Mouse (Mus musculus) gastrocnemius, postnatal 10 days (tissue): ENCODE measurements around the gene Atf6b. TPM values are rescaled to one million over a fixed set of nuclear protein-coding genes. Genes with fewer than 3 reads are reported as not detected.

Source experiments
- DNase-seq: peaks from one replicate; pipeline ENCODE4 v3.0.0; 2021; ENCODE audit warnings: mixed read lengths
- total RNA-seq, 2 experiments: library from RNA; stranded (reverse); gene quantifications; 2 replicates each; pipeline ENCODE4 v1.2.3; 2021

Gene Atf6b
- total RNA-seq, 2 experiments from 2014 or later = 12.7 to 14.4 TPM

DNA sequence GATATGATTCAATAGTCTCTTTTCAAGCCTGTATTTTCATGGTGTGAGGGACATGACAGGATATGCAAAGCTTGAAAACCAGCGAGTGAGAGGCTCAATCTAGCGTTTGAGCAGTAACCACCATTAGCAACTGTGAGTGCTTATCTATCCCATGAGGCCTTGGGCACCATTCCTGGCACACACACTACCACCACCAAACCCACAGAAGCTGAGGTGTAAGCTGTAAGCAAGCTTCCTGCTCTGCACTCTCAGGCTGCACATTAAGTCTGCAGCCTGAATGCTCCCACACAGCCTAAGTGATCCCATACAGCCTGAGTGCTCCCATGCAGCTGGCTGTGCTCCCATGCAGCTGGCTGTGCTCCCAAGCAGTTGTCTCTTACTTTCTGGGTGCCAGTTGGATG lies 53.7 kb downstream of the Atf6b start:
- no peak for DNase-seq

Other genes with a start within 250 kb of the Atf6b start
- under 1 TPM; 0.36 to 0.42 TPM for gene BC051142, start 248.3 kb upstream of the Atf6b start, total RNA-seq
- not detected for gene Btnl4, start 169.8 kb upstream of the Atf6b start, total RNA-seq
- gene Btnl6, start 129.8 kb upstream of the Atf6b start, total RNA-seq = not detected
- gene Notch4, start 82.9 kb upstream of the Atf6b start, total RNA-seq = 10 to 100 TPM; 14.4 to 22.2 TPM
- gene Gpsm3, start 57.3 kb upstream of the Atf6b start, total RNA-seq = 1 to 10 TPM; 3.2 to 5.0 TPM
- 10 to 100 TPM; 24.2 to 30.9 TPM for gene Pbx2, start 55.9 kb upstream of the Atf6b start, total RNA-seq
- 1 to 10 TPM; 1.1 to 1.4 TPM for gene Ager, start 49.3 kb upstream of the Atf6b start, total RNA-seq
- 10 to 100 TPM; 19.8 to 21.8 TPM for gene Rnf5, start 43.5 kb upstream of the Atf6b start, total RNA-seq
- 10 to 100 TPM; 38.0 to 39.4 TPM for gene Agpat1, start 42.9 kb upstream of the Atf6b start, total RNA-seq
- 10 to 100 TPM; 13.8 to 15.2 TPM for gene Egfl8, start 31.2 kb upstream of the Atf6b start, total RNA-seq
- 10 to 100 TPM; 32.6 to 33.7 TPM for gene Ppt2, start 18.6 kb upstream of the Atf6b start, total RNA-seq
- under 1 TPM; 0.61 to 0.63 TPM for gene Prrt1, start 17.6 kb upstream of the Atf6b start, total RNA-seq
- gene Fkbpl, start 2.4 kb upstream of the Atf6b start, total RNA-seq = 1 to 10 TPM; 4.5 to 4.7 TPM
- 100 to 1,000 TPM in 1 of 2 experiments, 10 to 100 TPM in 1; 90.2 to 123 TPM for gene Tnxb, start 23.4 kb downstream of the Atf6b start, total RNA-seq
- gene C4b, start 96.7 kb downstream of the Atf6b start, total RNA-seq = 1 to 10 TPM; 2.0 to 3.3 TPM
- under 1 TPM; 0.31 to 0.36 TPM for gene Cyp21a1, start 157.4 kb downstream of the Atf6b start, total RNA-seq
- gene Stk19, start 189.8 kb downstream of the Atf6b start, total RNA-seq = 1 to 10 TPM; 8.9 to 9.0 TPM
- gene Dxo, start 189.9 kb downstream of the Atf6b start, total RNA-seq = 10 to 100 TPM; 12.3 to 15.3 TPM
- gene Skiv2l, start 203.1 kb downstream of the Atf6b start, total RNA-seq = 10 to 100 TPM; 19.6 to 22.2 TPM
- gene Nelfe, start 203.2 kb downstream of the Atf6b start, total RNA-seq = 10 to 100 TPM; 13.7 to 17.3 TPM
- gene Cfb, start 215.4 kb downstream of the Atf6b start, total RNA-seq = 1 to 10 TPM; 1.9 to 4.1 TPM
- 1 to 10 TPM; 4.6 to 7.3 TPM for gene Zbtb12, start 232.3 kb downstream of the Atf6b start, total RNA-seq
- not detected for gene Gm20547, start 234.9 kb downstream of the Atf6b start, total RNA-seq